Mouse (Mus musculus) stomach, embryonic 16.5 days (tissue): ENCODE results near the gene Crim1. TPM values are rescaled to one million over a fixed set of nuclear protein-coding genes. Genes with fewer than 3 reads are reported as not detected.
A peak's percentile ranks its signal among the peaks of the same experiment; 100 is the strongest.

ENCODE experiments used
- ATAC-seq: fragments of 200-750 bp; cut with Nextera tagmentation; 2 replicates; pipeline ENCODE4 v1.8.0; 2017; ENCODE audit warnings: moderate number of reproducible peaks, moderate TSS enrichment; ENCODE audit not compliant: insufficient read depth, low FRiP score
- H3K27ac ChIP-seq: fragments of 300-500 bp; sonication (generic); 2 replicates; pipeline ENCODE4 v1.5.1; 2014; ENCODE audit warnings: low read length
- H3K27me3 ChIP-seq: fragments of 300-500 bp; sonication (generic); 2 replicates; pipeline ENCODE4 v1.6.1; 2014; ENCODE audit warnings: low read length, control low read depth, mixed read lengths; ENCODE audit not compliant: control insufficient read depth, insufficient read depth
- H3K36me3 ChIP-seq: fragments of 300-500 bp; sonication (generic); 2 replicates; pipeline ENCODE4 v1.6.1; 2014; ENCODE audit warnings: low read length; ENCODE audit not compliant: control insufficient read depth, insufficient read depth
- H3K4me1 ChIP-seq: fragments of 300-500 bp; sonication (generic); 2 replicates; pipeline ENCODE4 v1.6.1; 2014; ENCODE audit warnings: low read length, control low read depth, mixed read lengths; ENCODE audit not compliant: control insufficient read depth, insufficient read depth
- H3K4me2 ChIP-seq: fragments of 300-500 bp; sonication (generic); 2 replicates; pipeline ENCODE4 v1.6.1; 2014; ENCODE audit warnings: low read depth, low read length, mixed read lengths
- H3K4me3 ChIP-seq: fragments of 300-500 bp; sonication (generic); replicated peaks from 2 replicates; pipeline ENCODE4 v1.5.1; 2014; ENCODE audit warnings: mild to moderate bottlenecking, low read length
- H3K9ac ChIP-seq: fragments of 300-500 bp; sonication (generic); 2 replicates; pipeline ENCODE4 v1.6.1; 2014; ENCODE audit warnings: low read length
- H3K9me3 ChIP-seq: fragments of 300-500 bp; sonication (generic); replicated peaks from 2 replicates; pipeline ENCODE4 v1.6.1; 2016; ENCODE audit warnings: low read length, control low read depth; ENCODE audit not compliant: control insufficient read depth
- WGBS: fragments of 180-500 bp; shearing (Covaris S2); extraction: QIAGEN DNeasy Blood & Tissue Kit; methylation state at CpG from one replicate; pipeline ENCODE4 v1.1.7; 2014; 5-methylcytosine and 5-hydroxymethylcytosine counted together
- polyA plus RNA-seq: library from polyadenylated mRNA; unstranded; fragments of >200 nt; fragmentation: Nextera tagmentation; extraction: Ambion mirVana; gene quantifications from 2 replicates; pipeline ENCODE4 v1.2.1, GENCODE M21; 2015

Crim1 gene
- polyA plus RNA-seq, 1 experiment from 2014 or later: 3.9 TPM

- Histone ChIP-seq H3K27me3 (no peaks in the 10 kb centered on the region), H3K4me1 (peaks cover 6% of the 10 kb centered on the region; the same call in 1 of the 2 replicates)
- no peak for ATAC-seq
Observed at GRCm38 (mm10) chr17:78197111-78197510, 2.9 kb upstream of the Crim1 start.

GRCm38 (mm10) chr17:78198140-78198539 lies 1.9 kb upstream of the Crim1 start:
- WGBS: 59% methylated on average over 4 of the region's 4 CpGs
- H3K36me3 ChIP-seq: no peaks in the 10 kb centered on the region
- no peak overlapping the region for H3K4me3 ChIP-seq
- no peak overlapping the region for H3K27ac ChIP-seq
- no peaks in the 10 kb centered on the region for H3K27me3 ChIP-seq
- no peak overlapping the region for H3K9ac ChIP-seq
- no peak for ATAC-seq
- peaks cover 14% of the 10 kb centered on the region for H3K4me1 ChIP-seq
- H3K9me3 ChIP-seq: no peaks in the 10 kb centered on the region
- no peak overlapping the region for H3K4me2 ChIP-seq

More at GRCm38 (mm10) chr17:78197111-78197510, 2.9 kb upstream of the Crim1 start:
- 19% methylated on average over 7 of the region's 7 CpGs for WGBS
- H3K27ac ChIP-seq: no peak overlapping the region
- H3K9ac ChIP-seq: no peak overlapping the region
- H3K9me3 ChIP-seq: no peaks in the 10 kb centered on the region
- H3K4me3 ChIP-seq: no peak overlapping the region
- no peaks in the 10 kb centered on the region for H3K36me3 ChIP-seq
- H3K4me2 ChIP-seq: no peak overlapping the region

GRCm38 (mm10) chr17:78198820-78199219 lies 1.2 kb upstream of the Crim1 start:
- no peaks in the 10 kb centered on the region for H3K27me3 ChIP-seq
- peaks cover 14% of the 10 kb centered on the region for H3K4me1 ChIP-seq
- H3K27ac ChIP-seq: no peak overlapping the region
- H3K36me3 ChIP-seq: no peaks in the 10 kb centered on the region
- H3K9ac ChIP-seq: no peak overlapping the region
- WGBS: 20% methylated on average over 4 of the region's 4 CpGs
- peak overlapping the region; percentile 98 for H3K4me2 ChIP-seq
- H3K4me3 ChIP-seq: no peak overlapping the region
- no peaks in the 10 kb centered on the region for H3K9me3 ChIP-seq
- ATAC-seq: no peak

- H3K9ac ChIP-seq: peak overlapping the region; percentile 88
- WGBS: 5% methylated on average over 7 of the region's 7 CpGs
- no peaks in the 10 kb centered on the region for H3K36me3 ChIP-seq
- peak overlapping the region; percentile 98 for H3K4me2 ChIP-seq
- no peaks in the 10 kb centered on the region for H3K9me3 ChIP-seq
- H3K4me3 ChIP-seq: peak overlapping the region; percentile 85
- H3K27ac ChIP-seq: peak overlapping the region; percentile 89; the same call in 1 of the 2 replicates
- no peaks in the 10 kb centered on the region for H3K27me3 ChIP-seq
- ATAC-seq: no peak
- peaks cover 14% of the 10 kb centered on the region for H3K4me1 ChIP-seq
Observed at GRCm38 (mm10) chr17:78199231-78199625, 820 bp upstream of the Crim1 start.

GRCm38 (mm10) chr17:78200561-78201220 lies 643 bp downstream of the Crim1 start:
- Histone ChIP-seq H3K9me3 (no peaks in the 10 kb centered on the region), H3K4me3 (peak overlapping the region; percentile 85), H3K27me3 (no peaks in the 10 kb centered on the region), H3K4me1 (peaks cover 24% of the 10 kb centered on the region), H3K4me2 (peak overlapping the region; percentile 98), H3K27ac (peak overlapping the region; percentile 98), H3K36me3 (no peaks in the 10 kb centered on the region), H3K9ac (peak overlapping the region; percentile 88)
- WGBS: under 1% methylated on average over 57 of the region's 73 CpGs
- peak; percentile 56 for ATAC-seq

GRCm38 (mm10) chr17:78201221-78202058 lies 1.4 kb downstream of the Crim1 start:
- peak overlapping the region; percentile 98 for H3K27ac ChIP-seq
- H3K27me3 ChIP-seq: no peaks in the 10 kb centered on the region
- peaks cover 29% of the 10 kb centered on the region for H3K4me1 ChIP-seq
- peak overlapping the region; percentile 88 for H3K9ac ChIP-seq
- peak; percentile 24; the same call in 1 of the 2 replicates for ATAC-seq
- peak overlapping the region; percentile 85 for H3K4me3 ChIP-seq
- H3K9me3 ChIP-seq: no peaks in the 10 kb centered on the region
- under 1% methylated on average over 38 of the region's 39 CpGs for WGBS
- H3K4me2 ChIP-seq: peak overlapping the region; percentile 98
- H3K36me3 ChIP-seq: no peaks in the 10 kb centered on the region

- no peaks in the 10 kb centered on the region for H3K27me3 ChIP-seq
- no peak for ATAC-seq
- H3K9ac ChIP-seq: peak overlapping the region; percentile 40; the same call in 1 of the 2 replicates
- no peaks in the 10 kb centered on the region for H3K36me3 ChIP-seq
- peak overlapping the region; percentile 98 for H3K4me2 ChIP-seq
- whole genome bisulfite sequencing: 10% methylated on average over 5 of the region's 5 CpGs
- H3K4me3 ChIP-seq: peak overlapping the region; percentile 85
- peaks cover 37% of the 10 kb centered on the region for H3K4me1 ChIP-seq
- no peaks in the 10 kb centered on the region for H3K9me3 ChIP-seq
- H3K27ac ChIP-seq: no peak overlapping the region
Observed at GRCm38 (mm10) chr17:78202221-78202620, 2.2 kb downstream of the Crim1 start.

- Histone ChIP-seq H3K9ac (peak overlapping the region; percentile 40; the same call in 1 of the 2 replicates), H3K27me3 (no peaks in the 10 kb centered on the region), H3K4me1 (peaks cover 39% of the 10 kb centered on the region), H3K9me3 (no peaks in the 10 kb centered on the region), H3K4me2 (peak overlapping the region; percentile 98), H3K4me3 (peak overlapping the region; percentile 20; the same call in 1 of the 2 replicates), H3K27ac (no peak overlapping the region), H3K36me3 (no peaks in the 10 kb centered on the region)
- WGBS: 56% methylated on average over 3 of the region's 3 CpGs
- ATAC-seq: no peak
Observed at GRCm38 (mm10) chr17:78202756-78203155, 2.7 kb downstream of the Crim1 start.

- Histone ChIP-seq H3K36me3 (no peaks in the 10 kb centered on the region), H3K4me1 (peaks cover 39% of the 10 kb centered on the region), H3K27ac (no peak overlapping the region), H3K9me3 (no peaks in the 10 kb centered on the region), H3K27me3 (no peaks in the 10 kb centered on the region), H3K4me2 (0 out of 2 replicates have a peak overlapping the region, but pooled peaks have one; percentile 98), H3K4me3 (no peak overlapping the region), H3K9ac (no peak overlapping the region)
- WGBS: 42% methylated on average over 5 of the region's 5 CpGs
- ATAC-seq: no peak
Observed at GRCm38 (mm10) chr17:78203478-78203877, 3.4 kb downstream of the Crim1 start.
